Mouse (Mus musculus): ENCODE results near the gene Serpina3i.
A peak's percentile ranks its signal among the peaks of the same experiment; 100 is the strongest.
"Not testable (repeated sequence)": the region's sequence is repeated elsewhere in the genome, so short reads cannot be mapped to it uniquely, and the experiment has no call there.

The Serpina3i gene

DNA sequence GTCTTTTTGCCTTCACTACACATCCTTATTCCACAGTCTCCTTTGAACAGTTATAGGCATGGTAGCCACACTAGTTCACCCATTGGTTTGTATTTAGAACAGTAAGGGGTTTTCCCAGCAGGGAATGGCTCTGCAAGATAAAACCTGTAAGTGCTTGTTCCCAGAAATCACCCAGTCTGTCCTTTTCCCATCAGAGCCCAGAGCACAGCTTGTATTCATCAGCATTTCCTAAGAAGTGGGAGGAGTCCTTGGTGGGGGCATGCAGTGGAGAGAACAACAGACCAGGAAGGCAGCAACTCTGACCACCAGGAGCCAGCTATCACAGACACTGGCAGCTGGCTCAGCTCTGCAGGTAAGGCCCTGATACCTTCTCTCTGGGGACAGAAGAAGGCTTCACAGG lies at the start of gene Serpina3i:
TSS of gene Serpina3i (plus strand) at position 260 of the 400 bp plus-strand sequence.
- no peak for DNase-seq (ENCODE audit: low spot score in 2 of 2)

DNA sequence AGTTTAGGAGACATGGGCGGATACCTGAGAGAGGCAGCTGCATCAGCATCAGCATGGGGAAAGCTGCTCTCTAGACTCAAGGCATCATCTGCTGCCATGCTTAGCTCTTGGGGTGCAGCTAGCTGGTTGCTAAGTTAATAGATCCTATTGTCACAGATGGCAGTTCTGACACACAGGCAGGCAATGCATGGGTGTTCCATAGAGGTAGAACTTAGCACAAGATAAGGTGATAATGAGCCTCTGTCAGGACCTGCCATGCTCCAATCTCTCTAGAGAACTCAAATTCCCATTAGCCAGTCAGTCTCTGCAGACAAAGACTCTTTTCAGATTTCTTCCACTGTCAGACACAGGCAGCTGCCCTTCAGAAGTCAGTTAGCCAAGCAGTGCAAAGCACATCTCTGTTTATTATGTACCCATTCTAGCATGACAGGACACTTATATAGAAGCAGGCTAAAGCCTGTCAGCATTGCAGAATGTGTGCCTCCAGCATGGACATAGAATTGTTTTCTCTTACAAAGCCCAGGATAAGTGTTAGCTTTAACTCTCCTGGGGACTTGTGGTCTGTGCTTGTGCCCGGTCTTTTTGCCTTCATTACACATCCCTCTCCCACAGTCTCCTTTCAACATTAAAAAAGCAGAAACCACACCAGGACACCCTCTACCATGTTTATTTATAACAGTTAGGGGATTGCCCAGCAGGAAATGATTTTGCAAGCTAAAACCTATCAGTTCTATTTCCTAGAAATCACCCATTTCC lies 49.1 kb upstream of the Serpina3i start:
- DNase-seq (ENCODE audit: low spot score in 2 of 2), result peak; percentile 10 to 24

- no peak for DNase-seq (ENCODE audit: low spot score in 2 of 2)
These were observed 48.5 kb upstream of the Serpina3i start, which contains the start of gene Serpina3f for GRCm38 (mm10) chr12:104214445-104214753. Gene Serpina3f (plus strand): TSS chr12:104214544.

DNA sequence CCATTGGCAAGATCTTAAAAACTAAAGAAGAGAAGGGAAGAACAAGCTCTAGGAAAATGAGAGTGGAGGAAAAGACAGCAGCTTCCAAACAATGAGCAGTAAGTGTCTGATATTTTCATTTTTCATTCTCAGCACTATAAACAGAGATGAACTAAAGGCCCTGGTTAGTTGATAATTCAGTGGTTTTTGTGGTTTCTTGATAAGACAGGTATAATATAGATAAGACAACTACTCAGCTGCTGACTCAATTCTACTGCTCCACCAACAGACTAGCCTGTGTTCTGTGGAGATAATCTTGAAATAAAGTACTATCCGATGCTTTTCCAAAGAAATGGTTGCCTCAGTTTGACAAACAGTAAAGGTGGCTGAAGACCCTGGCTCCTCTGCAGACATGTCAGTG lies 47.7 kb upstream of the Serpina3i start:
- DNase-seq (ENCODE audit: low spot score in 2 of 2), result no peak

DNA sequence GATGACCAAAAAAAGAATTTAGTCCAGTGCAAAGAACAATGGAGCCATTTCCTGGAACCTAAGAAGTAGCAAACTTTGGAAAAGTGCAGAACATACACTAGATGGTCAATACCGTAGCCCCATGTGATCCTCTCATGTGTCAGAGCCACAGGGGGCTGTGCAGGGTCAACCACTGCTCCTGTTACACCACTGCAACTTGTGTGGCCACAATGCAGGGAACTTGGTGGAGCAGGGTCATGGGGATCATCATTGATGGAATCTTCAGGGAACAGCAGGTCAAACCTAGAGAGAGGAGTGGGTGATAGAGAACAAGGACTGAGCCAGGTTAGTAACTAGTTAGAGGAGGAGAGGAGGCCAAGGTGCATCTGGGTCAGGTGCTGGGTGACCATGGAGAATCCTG lies 41.3 kb upstream of the Serpina3i start:
- no peak for DNase-seq (ENCODE audit: low spot score in 2 of 2)

DNA sequence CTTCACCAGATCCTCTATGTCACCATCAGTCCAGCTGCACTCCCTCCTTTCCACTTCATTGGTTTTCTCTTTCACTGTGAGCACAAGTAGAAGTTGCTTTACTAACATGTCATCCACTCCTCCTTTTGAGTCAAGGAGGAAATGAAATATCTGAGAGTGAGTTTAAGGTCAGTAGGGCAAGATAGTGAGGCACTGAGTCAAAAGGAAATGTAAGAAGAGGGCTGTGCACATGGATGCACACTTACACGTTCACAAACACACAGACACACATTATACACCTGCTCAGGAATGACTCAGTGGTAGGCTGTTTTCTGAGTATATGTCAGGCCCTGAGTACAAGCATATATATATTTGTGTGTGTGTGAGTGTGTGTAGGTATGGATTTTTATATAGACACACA lies 39.2 kb upstream of the Serpina3i start:
- no peak for DNase-seq (ENCODE audit: low spot score in 2 of 2)

- DNase-seq (ENCODE audit: low spot score in 2 of 2), result peak; percentile 12 to 20
These were observed 38.2 kb upstream of the Serpina3i start for GRCm38 (mm10) chr12:104224598-104225300.

DNA sequence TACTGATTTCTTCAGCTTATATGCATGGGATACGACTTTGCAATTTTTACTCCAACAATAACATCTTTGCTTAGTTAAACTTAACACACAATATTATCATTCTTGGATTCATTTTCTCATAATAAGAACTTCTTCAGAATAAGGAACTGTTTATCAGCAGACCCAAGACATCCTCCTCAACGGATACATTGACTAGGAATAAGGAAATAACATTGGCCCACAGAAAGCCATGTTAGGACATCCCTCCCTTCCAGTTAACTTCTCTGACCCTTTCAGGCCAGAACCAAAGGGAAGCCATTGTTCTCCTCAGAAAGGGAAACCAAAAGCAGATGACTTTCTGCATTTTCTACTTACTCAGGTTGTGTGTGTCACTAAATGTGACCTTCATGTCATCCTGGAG lies 32.2 kb upstream of the Serpina3i start:
- no peak for DNase-seq (ENCODE audit: low spot score in 2 of 2)

DNA sequence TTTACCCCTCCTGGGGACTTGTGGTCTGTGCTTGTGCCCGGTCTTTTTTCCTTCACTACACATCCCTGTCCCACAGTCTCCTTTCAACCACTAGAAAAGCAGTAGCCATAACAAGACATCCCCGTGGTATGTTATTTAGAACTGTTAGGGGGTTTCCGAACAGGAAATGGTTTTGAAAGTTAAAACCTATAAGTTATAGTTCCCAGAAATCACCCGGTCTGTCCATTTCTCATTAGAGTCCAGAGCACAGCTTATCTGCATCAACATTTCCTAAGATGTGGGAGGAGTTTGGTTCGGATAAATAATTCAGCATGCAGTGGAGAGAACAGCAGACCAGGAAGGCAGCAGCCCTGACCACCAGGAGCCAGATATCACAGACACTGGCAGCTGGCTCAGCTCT lies 27.0 kb upstream of the Serpina3i start, which contains the start of gene Serpina3g:
TSS of gene Serpina3g (plus strand) at position 331 of the 400 bp plus-strand sequence.
- peak; percentile 4 to 32 for DNase-seq (ENCODE audit: low spot score in 2 of 2)

- not testable (repeated sequence) for DNase-seq (ENCODE audit: low spot score in 2 of 2)
These were observed 24.9 kb upstream of the Serpina3i start for GRCm38 (mm10) chr12:104238048-104238447.

- DNase-seq (ENCODE audit: low spot score in 2 of 2), result no peak
These were observed 19.6 kb upstream of the Serpina3i start for GRCm38 (mm10) chr12:104243307-104243706.

GRCm38 (mm10) chr12:104245092-104245491 lies 17.8 kb upstream of the Serpina3i start:
- no peak for DNase-seq (ENCODE audit: low spot score in 2 of 2)

GRCm38 (mm10) chr12:104245595-104245994 lies 17.3 kb upstream of the Serpina3i start:
- DNase-seq (ENCODE audit: low spot score in 2 of 2), result no peak

DNA sequence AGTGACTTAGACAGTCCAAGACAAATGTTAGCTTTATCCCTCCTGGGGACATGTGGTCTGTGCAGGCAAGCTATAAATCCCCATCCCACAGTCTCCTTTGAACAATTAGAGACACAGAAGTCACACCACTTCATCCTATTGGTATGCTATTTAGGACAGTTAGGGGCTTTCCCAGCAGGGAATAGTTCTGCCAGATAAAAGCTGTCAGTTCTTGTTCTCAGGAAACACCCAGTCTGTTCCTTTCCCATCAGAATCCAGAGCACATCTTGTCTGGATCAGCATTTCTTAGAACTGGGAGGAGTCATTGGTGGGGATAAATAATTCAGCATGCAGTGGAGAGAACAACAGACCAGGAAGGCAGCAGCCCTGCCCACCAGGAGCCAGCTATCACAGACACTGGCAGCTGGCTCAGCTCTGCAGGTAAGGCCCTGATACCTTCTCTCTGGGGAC lies 15.3 kb upstream of the Serpina3i start:
- no peak for DNase-seq (ENCODE audit: low spot score in 2 of 2)

DNA sequence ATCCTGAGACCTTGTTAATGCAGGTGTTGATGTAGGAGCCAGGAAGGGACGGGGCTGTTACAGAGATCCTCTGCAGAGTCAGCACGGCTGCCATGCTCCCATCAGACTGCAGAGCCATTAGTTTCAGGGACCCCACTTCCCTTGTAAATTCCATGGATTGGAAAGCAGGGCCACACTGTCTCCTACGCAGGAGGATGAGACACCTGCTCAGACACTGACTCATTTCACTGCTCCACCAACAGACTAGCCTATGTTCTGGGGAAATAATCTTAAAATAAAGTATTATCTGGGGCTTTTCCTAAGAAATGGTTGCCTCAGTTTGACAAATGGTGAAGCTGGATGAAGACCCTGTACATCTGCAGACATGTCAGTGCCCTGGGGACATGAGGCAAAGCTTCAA lies 14.7 kb upstream of the Serpina3i start:
- DNase-seq (ENCODE audit: low spot score in 2 of 2), result no peak

DNA sequence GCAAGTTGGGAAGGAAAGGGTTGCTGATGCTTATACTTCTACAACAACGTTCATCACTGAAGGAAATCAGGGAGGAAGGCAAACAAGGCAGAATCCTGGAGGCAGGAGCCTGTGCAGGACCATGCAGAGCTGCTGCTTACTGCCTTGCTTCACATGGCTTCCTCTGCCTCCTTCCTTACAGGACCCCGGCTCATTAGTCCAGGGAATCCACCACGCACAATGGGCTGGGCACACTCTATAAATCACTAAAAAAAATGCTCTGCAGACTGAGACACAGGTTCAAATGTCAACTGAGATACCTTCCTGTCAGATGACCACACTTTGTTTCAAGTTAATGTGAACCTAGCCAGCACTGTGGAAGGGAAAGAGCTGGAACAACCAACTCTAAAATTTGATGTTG lies 1.9 kb upstream of the Serpina3i start:
- no peak for DNase-seq (ENCODE audit: low spot score in 2 of 2)

GRCm38 (mm10) chr12:104266374-104266773 lies 3.5 kb downstream of the Serpina3i start:
- peak; percentile 6 to 11 for DNase-seq (ENCODE audit: low spot score in 2 of 2)

DNA sequence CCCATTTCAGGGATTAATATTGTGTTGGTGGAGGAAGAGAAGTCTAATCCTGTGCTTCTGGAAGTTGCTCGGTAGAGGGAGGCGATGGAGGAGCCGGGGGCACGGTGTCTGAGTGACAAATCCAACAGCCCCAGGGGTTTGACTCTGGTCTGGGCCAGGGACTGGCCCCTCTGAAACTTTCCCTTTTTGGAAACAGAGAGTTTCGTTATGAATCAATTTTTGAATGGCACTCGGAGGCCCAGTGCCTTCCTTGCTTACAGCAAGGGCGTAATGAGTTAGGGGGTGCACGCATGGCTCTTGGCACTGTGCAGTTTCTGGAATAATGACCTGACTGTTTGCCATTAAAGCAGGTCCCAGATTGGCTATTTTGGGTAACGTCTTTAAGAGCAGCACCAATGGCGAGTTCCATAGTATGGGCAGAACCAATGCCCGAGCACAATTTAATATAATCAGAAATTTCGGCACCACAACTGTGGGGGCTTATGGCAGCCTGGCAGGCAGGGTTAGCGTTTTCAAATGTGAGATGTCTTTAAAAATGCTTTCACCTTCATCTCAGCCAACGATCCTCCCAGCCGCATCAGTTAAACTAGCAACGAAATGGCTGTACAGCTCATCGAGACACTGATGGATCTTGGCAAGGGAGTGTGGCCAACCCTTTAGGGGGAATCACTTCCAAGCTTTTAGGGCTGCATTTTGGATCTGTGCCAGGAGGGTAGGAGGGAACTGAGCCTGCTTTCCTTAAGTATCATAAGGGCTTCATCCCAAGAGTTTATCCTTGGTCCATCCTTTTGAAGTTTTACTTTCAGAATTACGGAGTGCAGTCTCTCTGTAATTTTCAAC lies 15.5 kb downstream of the Serpina3i start:
- DNase-seq (ENCODE audit: low spot score in 2 of 2), result no peak

- DNase-seq (ENCODE audit: low spot score in 2 of 2), result no peak
These were observed 16.1 kb downstream of the Serpina3i start for GRCm38 (mm10) chr12:104279056-104279435.

- no peak for DNase-seq (ENCODE audit: low spot score in 2 of 2)
These were observed 20.5 kb downstream of the Serpina3i start for GRCm38 (mm10) chr12:104283380-104283779.

DNA sequence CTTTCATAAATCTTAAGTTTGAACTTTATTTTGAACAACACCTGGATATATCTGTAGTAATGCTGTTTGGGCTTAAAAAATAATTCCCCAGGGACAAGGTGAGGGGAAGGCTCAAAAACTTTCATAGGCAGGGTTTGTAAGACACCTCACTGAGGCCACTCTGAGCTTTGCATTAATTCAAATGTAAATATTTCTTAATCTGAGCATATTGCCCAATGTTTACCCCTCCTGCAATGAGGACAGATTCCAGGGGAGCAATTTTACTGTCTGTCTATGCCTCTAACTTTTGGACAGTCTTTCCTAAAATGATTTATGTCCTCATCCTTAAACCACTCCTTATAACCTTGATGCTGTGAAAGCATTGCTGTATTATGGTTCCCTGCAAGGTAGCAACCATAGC lies 25.4 kb downstream of the Serpina3i start:
- DNase-seq (ENCODE audit: low spot score in 2 of 2), result no peak

DNA sequence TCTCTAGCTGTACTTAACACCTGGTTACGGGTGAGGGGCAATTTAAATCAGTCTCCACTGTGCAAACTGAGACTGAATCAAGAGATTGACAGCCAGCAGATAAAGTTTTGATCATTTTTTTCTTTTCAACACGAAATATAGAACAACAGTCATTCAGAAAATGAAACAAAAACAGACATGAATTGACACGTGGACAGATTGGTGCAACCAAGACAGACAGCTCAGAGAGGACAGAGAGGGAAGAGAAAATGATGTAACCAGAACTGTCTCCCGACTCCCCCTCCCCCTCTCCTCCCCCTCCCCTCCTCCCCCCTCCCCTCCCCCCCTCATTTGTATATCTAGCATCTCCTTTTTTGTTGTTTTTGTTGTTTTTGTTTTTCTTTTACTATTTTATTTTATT lies 26.9 kb downstream of the Serpina3i start:
- no peak for DNase-seq (ENCODE audit: low spot score in 2 of 2)
